Mouse (Mus musculus) myocyte (in vitro differentiated cells): ENCODE measurements around the gene Adamtsl4.

Source experiments
- MAX ChIP-seq: IDR thresholded peaks from one replicate; pipeline ENCODE4 v1.6.1; 2011; ENCODE audit warnings: low read depth, mild to moderate bottlenecking, control low read depth
- MYOG ChIP-seq, 3 experiments: IDR thresholded peaks; one replicate each; pipeline ENCODE4 v1.6.1; 2011; ENCODE audit warnings: control low read depth in 2 of 3, low read depth in 2 of 3, mild to moderate bottlenecking in 2 of 3; ENCODE audit not compliant: insufficient read length in 2 of 3, control insufficient read depth in 1 of 3, insufficient read depth in 1 of 3
- POLR2A ChIP-seq: IDR thresholded peaks from one replicate; pipeline ENCODE4 v1.6.1; 2011; ENCODE audit warnings: low read depth, mild to moderate bottlenecking, control low read depth, moderate library complexity; ENCODE audit not compliant: insufficient read length
- TCF3 ChIP-seq: IDR thresholded peaks from one replicate; pipeline ENCODE4 v1.6.1; 2011; ENCODE audit warnings: low read depth, control low read depth; ENCODE audit not compliant: insufficient read length

GRCm38 (mm10) chr3:95631304-95631703 lies 56.4 kb downstream of the Adamtsl4 start:
- no peak for TF ChIP-seq TCF3
- TF ChIP-seq MAX = no peak
- TF ChIP-seq POLR2A = no peak
- no peak for TF ChIP-seq MYOG (IDR thresholded peaks at IDR 0.05; ENCODE audit: control insufficient read depth in 1 of 3, insufficient read depth in 1 of 3, insufficient read length in 2 of 3, low read depth in 2 of 3)
